Mouse (Mus musculus) C2C12 (cell line): Measurements from ENCODE around the gene Stk16. TPM values are rescaled to one million over a fixed set of nuclear protein-coding genes. Genes with fewer than 3 reads are reported as not detected.
A peak's percentile ranks its signal among the peaks of the same experiment; 100 is the strongest.

Experiments
- H3K27me3 ChIP-seq: one replicate; pipeline ENCODE4 v1.6.1; 2011; ENCODE audit not compliant: control insufficient read depth, insufficient read depth, insufficient read length
- H3K36me3 ChIP-seq: one replicate; pipeline ENCODE4 v1.6.1; 2011; ENCODE audit not compliant: control insufficient read depth, insufficient read depth
- H3K4me3 ChIP-seq: one replicate; pipeline ENCODE4 v1.5.1; 2011; ENCODE audit warnings: mild to moderate bottlenecking, control low read depth; ENCODE audit not compliant: poor library complexity, insufficient read depth, severe bottlenecking
- H3K79me2 ChIP-seq: one replicate; pipeline ENCODE4 v1.6.1; 2011; ENCODE audit not compliant: control insufficient read depth, insufficient read depth
- H3K79me3 ChIP-seq: one replicate; pipeline ENCODE4 v1.6.1; 2011; ENCODE audit warnings: low read depth, control low read depth
- H3ac ChIP-seq: one replicate; pipeline ENCODE3; 2011; ENCODE audit warnings: low read depth; ENCODE audit not compliant: control insufficient read depth, insufficient read length
- CEBPB ChIP-seq: IDR thresholded peaks from one replicate; pipeline ENCODE4 v1.6.1; 2011; ENCODE audit warnings: low read depth, mild to moderate bottlenecking, control low read depth, moderate library complexity
- CTCF ChIP-seq: IDR thresholded peaks from one replicate; pipeline ENCODE4 v1.5.1; 2011; ENCODE audit not compliant: control insufficient read depth, insufficient read depth, insufficient read length
- FOSL1 ChIP-seq: IDR thresholded peaks from one replicate; pipeline ENCODE4 v1.8.0; 2011; ENCODE audit warnings: mild to moderate bottlenecking, low read length; ENCODE audit not compliant: poor library complexity, insufficient read depth, severe bottlenecking
- MAX ChIP-seq: IDR thresholded peaks from one replicate; pipeline ENCODE4 v1.6.1; 2011; ENCODE audit warnings: mild to moderate bottlenecking, control low read depth
- MYOD1 ChIP-seq: IDR thresholded peaks from one replicate; pipeline ENCODE4 v1.6.1; 2011; ENCODE audit warnings: low read depth; ENCODE audit not compliant: control insufficient read depth, insufficient read length
- MYOG ChIP-seq: IDR thresholded peaks from one replicate; pipeline ENCODE4 v1.6.1; 2011; ENCODE audit not compliant: control insufficient read depth, insufficient read length; ENCODE audit errors: extremely low read depth
- USF1 ChIP-seq: IDR thresholded peaks from one replicate; pipeline ENCODE4 v1.6.1; 2011; ENCODE audit warnings: low read depth, mild to moderate bottlenecking, control low read depth, moderate library complexity
- polyA plus RNA-seq: library from polyadenylated mRNA; unstranded; fragments of >200 nt; fragmentation: generic; extraction: Trizol; gene quantifications from one replicate; pipeline ENCODE4 v1.2.1, GENCODE M21; 2012; ENCODE audit warnings: missing spikeins

Gene Stk16
- polyA plus RNA-seq, 1 experiment: 110 TPM

DNA sequence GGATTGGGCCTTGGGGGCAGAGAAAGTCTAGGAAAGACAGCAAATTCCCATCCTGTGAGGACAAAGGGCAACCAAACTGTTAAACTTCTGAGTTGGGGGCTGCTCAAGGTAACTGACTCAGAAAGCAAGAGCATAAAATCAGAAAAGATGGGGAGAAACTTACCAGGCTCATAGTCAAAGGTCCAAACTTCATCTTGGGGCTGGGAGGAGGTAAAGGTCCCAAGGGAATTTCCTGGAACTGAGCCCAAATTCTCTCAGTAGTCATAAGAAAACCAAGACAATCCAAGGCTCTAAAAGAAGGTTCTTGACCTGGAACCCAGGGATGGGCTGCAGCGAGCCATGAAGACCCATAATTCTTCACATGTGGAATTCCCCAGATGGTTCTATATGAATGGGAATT is 9.4 kb upstream of the Stk16 start:
- Histone ChIP-seq H3K79me2 (no peaks in the 10 kb centered on the region), H3K4me3 (no peak overlapping the region), H3K36me3 (peaks cover 4% of the 10 kb centered on the region), H3ac (no peak overlapping the region), H3K27me3 (no peaks in the 10 kb centered on the region), H3K79me3 (no peaks in the 10 kb centered on the region)
- no peak for TF ChIP-seq CEBPB

DNA sequence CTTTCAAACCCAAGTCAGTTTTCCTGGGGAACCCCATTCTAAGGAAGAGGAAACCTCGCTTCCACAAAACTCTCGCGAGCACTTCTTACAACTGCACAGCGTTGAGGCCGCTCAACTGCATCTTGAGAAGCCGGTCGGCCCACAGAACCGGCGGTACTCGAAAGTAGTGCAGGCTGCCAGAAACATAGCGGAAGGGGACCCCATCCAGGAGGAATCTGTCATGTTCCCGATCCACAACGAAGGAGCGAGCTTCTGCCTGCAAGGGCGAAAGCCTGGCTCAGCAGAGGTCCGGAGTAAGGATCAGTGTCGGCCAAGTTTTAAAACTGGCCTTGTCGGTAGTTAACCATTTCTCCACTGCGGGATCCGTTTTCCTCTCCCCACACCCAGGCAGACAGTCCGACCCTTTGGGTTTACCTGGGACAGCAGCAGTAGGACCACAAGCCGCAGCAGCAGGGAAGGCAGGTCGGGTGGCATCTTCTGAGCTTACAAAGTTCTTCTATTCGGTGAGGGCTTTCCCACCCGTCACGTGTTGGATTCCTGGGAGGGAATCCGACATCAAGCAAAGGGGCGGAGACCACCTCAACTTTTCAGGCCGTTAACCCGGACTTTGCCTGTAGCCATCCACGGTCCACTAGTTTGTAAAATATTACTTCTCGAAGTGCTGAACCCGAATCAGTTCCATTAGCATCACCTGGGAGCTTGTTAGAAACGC is 1.5 kb upstream of the Stk16 start:
- TF ChIP-seq CTCF (no peak), USF1 (no peak)
- H3K36me3 ChIP-seq: peaks cover 25% of the 10 kb centered on the region
- H3K79me2 ChIP-seq: peaks cover 35% of the 10 kb centered on the region
- no peaks in the 10 kb centered on the region for H3K27me3 ChIP-seq
- H3K4me3 ChIP-seq: no peak overlapping the region
- H3ac ChIP-seq: no peak overlapping the region
- H3K79me3 ChIP-seq: peaks cover 26% of the 10 kb centered on the region

DNA sequence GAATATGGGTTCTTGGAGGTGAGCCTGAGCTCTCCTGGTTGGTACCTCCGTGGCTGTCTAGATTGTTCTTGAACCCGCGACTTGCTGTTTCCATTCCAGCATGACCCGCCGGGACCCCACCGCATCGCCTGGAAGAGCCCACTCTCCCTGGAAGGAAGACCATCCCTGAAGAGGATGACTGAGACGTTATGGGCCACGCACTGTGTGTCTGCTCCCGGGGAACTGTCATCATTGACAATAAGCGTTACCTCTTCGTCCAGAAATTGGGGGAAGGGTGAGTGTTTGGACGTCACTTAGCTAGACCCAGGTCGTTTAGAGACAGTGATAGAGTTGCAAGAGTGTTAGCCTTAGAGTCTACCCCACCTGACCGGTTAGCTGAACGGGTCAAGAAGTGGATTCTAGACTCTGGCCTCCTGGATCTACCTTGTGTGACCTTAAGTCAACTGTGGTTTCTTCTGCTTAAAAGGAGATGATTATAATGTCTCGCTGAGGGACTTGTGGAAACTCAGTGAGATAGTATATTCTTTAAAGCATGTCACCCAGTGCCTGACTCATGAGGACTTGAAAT is 587 bp downstream of the Stk16 start:
- Histone ChIP-seq H3K36me3 (peaks cover 43% of the 10 kb centered on the region), H3K79me2 (peaks cover 56% of the 10 kb centered on the region), H3ac (peak overlapping the region; percentile 98), H3K79me3 (peaks cover 33% of the 10 kb centered on the region), H3K4me3 (peak overlapping the region; percentile 93), H3K27me3 (no peaks in the 10 kb centered on the region)
- TF ChIP-seq USF1 (no peak), MAX (no peak), MYOD1 (no peak), FOSL1 (no peak), MYOG (no peak), CEBPB (no peak), CTCF (no peak)

DNA sequence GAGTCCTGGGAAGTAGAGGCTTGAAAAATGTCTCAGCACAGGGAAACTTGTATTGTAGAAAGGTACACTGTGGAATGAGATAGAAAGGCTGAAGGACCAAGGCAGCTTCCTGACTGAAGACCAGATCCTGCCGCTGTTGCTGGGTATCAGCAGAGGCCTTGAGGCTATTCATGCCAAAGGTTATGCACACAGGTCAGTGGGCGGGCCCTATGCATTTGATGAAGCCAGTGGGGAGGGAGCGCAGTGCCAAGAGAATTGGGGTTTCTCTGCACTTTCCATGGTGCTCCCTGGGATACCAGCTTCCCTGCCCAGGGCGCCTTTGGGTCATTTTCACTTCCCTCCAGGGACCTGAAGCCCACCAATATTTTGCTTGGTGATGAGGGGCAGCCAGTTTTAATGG is 1.9 kb downstream of the Stk16 start:
- Histone ChIP-seq H3ac (no peak overlapping the region), H3K79me3 (peaks cover 40% of the 10 kb centered on the region), H3K4me3 (no peak overlapping the region), H3K36me3 (peaks cover 56% of the 10 kb centered on the region), H3K27me3 (no peaks in the 10 kb centered on the region), H3K79me2 (peaks cover 70% of the 10 kb centered on the region)
- TF ChIP-seq CTCF: no peak
- no peak for TF ChIP-seq MAX
- TF ChIP-seq MYOG: no peak
- TF ChIP-seq FOSL1: no peak
- no peak for TF ChIP-seq USF1

DNA sequence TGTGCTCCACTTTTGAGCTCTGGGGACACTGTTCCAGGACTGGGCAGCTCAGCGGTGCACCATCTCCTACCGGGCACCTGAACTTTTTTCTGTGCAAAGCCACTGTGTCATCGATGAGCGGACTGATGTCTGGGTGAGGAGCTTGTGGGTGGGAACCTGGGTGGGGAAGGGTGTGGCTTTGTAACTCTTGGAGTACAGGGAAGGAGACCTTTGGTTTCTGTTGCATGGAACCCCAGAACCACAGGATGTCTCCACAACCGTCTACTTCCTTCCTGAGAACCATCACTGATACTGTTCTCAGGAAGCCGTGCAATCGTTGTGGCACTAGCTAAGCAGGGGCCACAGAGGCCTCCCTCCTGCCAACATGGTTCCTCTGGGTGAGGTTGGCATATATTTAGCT is 2.5 kb downstream of the Stk16 start:
- peaks cover 75% of the 10 kb centered on the region for H3K79me2 ChIP-seq

DNA sequence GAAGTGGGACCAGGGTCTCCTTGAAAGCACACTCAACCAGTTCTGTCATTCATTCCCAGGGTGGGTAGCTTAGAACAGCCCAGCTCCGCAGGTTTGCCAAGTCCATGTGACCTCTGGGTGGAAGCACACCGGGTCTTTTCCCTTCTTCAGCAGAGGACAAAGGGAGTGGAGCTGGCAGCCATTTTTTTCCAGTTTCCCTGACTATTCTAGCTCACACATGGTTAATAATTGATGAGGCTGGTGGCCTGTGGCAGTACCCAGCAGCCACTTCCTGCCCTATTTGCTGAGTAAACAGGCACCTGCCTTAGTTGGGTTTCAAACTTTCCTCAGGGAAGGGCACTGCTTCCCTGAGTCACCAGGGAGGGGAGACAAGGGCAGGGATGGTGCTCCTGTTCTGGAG is 3.8 kb downstream of the Stk16 start:
- Histone ChIP-seq H3ac (no peak overlapping the region), H3K36me3 (peaks cover 56% of the 10 kb centered on the region), H3K79me3 (peaks cover 54% of the 10 kb centered on the region), H3K27me3 (no peaks in the 10 kb centered on the region), H3K79me2 (peaks cover 86% of the 10 kb centered on the region), H3K4me3 (no peak overlapping the region)
- TF ChIP-seq MYOD1 (no peak), USF1 (no peak), CEBPB (no peak), MAX (no peak), CTCF (no peak), MYOG (no peak), FOSL1 (no peak)

More for the DNA sequence above, 2.5 kb downstream of the Stk16 start:
- no peaks in the 10 kb centered on the region for H3K27me3 ChIP-seq
- H3K4me3 ChIP-seq: no peak overlapping the region
- TF ChIP-seq CEBPB: no peak
- TF ChIP-seq USF1: no peak
- TF ChIP-seq MYOD1: no peak
- TF ChIP-seq CTCF: no peak
- TF ChIP-seq MYOG: no peak
- no peak for TF ChIP-seq MAX
- no peak for TF ChIP-seq FOSL1
- no peak overlapping the region for H3ac ChIP-seq
- peaks cover 56% of the 10 kb centered on the region for H3K36me3 ChIP-seq
- H3K79me3 ChIP-seq: peaks cover 46% of the 10 kb centered on the region
